Mouse (Mus musculus) heart, postnatal 10 days (tissue): ENCODE measurements around the gene Selenof. TPM values are rescaled to one million over a fixed set of nuclear protein-coding genes. Genes with fewer than 3 reads are reported as not detected.

Source experiments
- DNase-seq, 2 experiments: peaks; one replicate each; pipeline ENCODE4 v3.0.0; 2021
- intact Hi-C: fragments of 180-260 bp; cut with DNase I; formaldehyde crosslinking; loops from one replicate; pipeline ENCODE4 v1.15.1; 2025
- total RNA-seq, 2 experiments: library from RNA; stranded (reverse); gene quantifications; 2 replicates each; pipeline ENCODE4 v1.2.3; 2021

The Selenof gene
- total RNA-seq, 2 experiments from 2014 or later, result 208 to 218 TPM

GRCm38 (mm10) chr3:144561511-144562250, 8.4 kb upstream of the Selenof start:
- DNase-seq, result peak; percentile 41 to 42
- intact Hi-C loops, result no loop called here

- DNase-seq, result no peak
- intact Hi-C loops, result no loop called here
Observed at GRCm38 (mm10) chr3:144563916-144564315, 6.2 kb upstream of the Selenof start.

- no peak for DNase-seq
- intact Hi-C loops, result no loop called here
Observed at GRCm38 (mm10) chr3:144565212-144565611, 4.9 kb upstream of the Selenof start.

GRCm38 (mm10) chr3:144568861-144569361, 1.2 kb upstream of the Selenof start:
- DNase-seq, result peak; percentile 27 to 33
- intact Hi-C loops, result loop anchor here (2.0 kb wide), 1 partner anchor 36 kb away; no protein-coding TSS in a partner anchor

GRCm38 (mm10) chr3:144569401-144569971, 618 bp upstream of the Selenof start:
- DNase-seq, result peak in 1 of 2 experiments; percentile 55
- intact Hi-C loops, result loop anchor here (2.0 kb wide), 1 partner anchor 37 kb away; no protein-coding TSS in a partner anchor

- peak in 1 of 2 experiments; percentile 89 for DNase-seq
- intact Hi-C loops, result loop anchor here (2.0 to 5.0 kb wide), 3 partner anchors 46 to 146 kb away; no protein-coding TSS in a partner anchor
Observed at GRCm38 (mm10) chr3:144570816-144571487, 848 bp downstream of the Selenof start.

GRCm38 (mm10) chr3:144574256-144574655, 4.2 kb downstream of the Selenof start:
- no peak for DNase-seq
- intact Hi-C loops, result loop anchor here (5.0 kb wide), 2 partner anchors 118 to 143 kb away; no protein-coding TSS in a partner anchor

GRCm38 (mm10) chr3:144577366-144578340, 7.5 kb downstream of the Selenof start:
- intact Hi-C loops, result no loop called here
- no peak for DNase-seq

GRCm38 (mm10) chr3:144578921-144579320, 8.8 kb downstream of the Selenof start:
- DNase-seq, result no peak
- intact Hi-C loops, result no loop called here

GRCm38 (mm10) chr3:144579796-144580195, 9.7 kb downstream of the Selenof start:
- DNase-seq, result no peak
- intact Hi-C loops, result no loop called here

GRCm38 (mm10) chr3:144580281-144580680, 10.2 kb downstream of the Selenof start:
- intact Hi-C loops, result no loop called here
- no peak for DNase-seq

- intact Hi-C loops, result no loop called here
Observed at GRCm38 (mm10) chr3:144581842-144582241, 11.7 kb downstream of the Selenof start.

GRCm38 (mm10) chr3:144582306-144582705, 12.2 kb downstream of the Selenof start:
- intact Hi-C loops, result no loop called here
- no peak for DNase-seq

More at GRCm38 (mm10) chr3:144581842-144582241, 11.7 kb downstream of the Selenof start:
- DNase-seq, result no peak

GRCm38 (mm10) chr3:144583789-144584188, 13.7 kb downstream of the Selenof start:
- intact Hi-C loops, result no loop called here
- no peak for DNase-seq

GRCm38 (mm10) chr3:144584789-144585553, 14.9 kb downstream of the Selenof start:
- DNase-seq, result no peak
- intact Hi-C loops, result no loop called here

GRCm38 (mm10) chr3:144586731-144587130, 16.6 kb downstream of the Selenof start:
- peak; percentile 38 to 41 for DNase-seq
- intact Hi-C loops, result no loop called here

GRCm38 (mm10) chr3:144589189-144589890, 19.2 kb downstream of the Selenof start:
- no peak for DNase-seq
- intact Hi-C loops, result no loop called here

GRCm38 (mm10) chr3:144592992-144593785, 23.1 kb downstream of the Selenof start:
- intact Hi-C loops, result no loop called here
- no peak for DNase-seq
